Mouse (Mus musculus): ENCODE measurements at regions not wholly inside any gene's neighbourhood (a gene's known extent, or its start where the extent isn't known, plus 50 kb on each side); places are given as distances from the start of the nearest gene placed in this dataset.

DNA sequence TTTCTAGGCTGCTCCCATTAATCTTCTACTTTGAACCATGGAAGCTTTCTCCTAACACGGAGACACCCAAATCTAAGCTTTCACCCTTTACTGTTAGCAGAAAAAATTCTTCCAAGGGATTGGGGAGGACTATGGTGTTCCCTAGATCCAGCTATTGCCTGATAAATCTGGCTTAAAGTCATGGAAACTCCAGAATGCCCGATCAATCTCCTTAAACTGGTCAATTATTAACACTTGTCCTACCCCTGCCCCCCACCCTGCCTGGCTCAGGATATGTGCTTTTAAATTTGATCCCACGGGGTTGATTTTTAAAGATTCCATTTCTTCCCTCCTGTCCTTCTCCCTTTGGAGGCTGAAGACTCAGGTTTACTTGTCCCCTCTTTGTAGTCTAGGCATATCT, 149.9 kb downstream of the Akr1d1 start:
- TF ChIP-seq PAX5 (IDR thresholded peaks at IDR 0.05; ENCODE audit: low read length) (no peak), MAX (IDR thresholded peaks at IDR 0.05; ENCODE audit: low read length) (no peak), ELF1 (IDR thresholded peaks at IDR 0.05; ENCODE audit: low read depth, low read length) (no peak), USF2 (conservative IDR thresholded peaks at IDR 0.05; ENCODE audit: low read depth, low read length) (no peak), POLR2A (IDR thresholded peaks at IDR 0.05; ENCODE audit: low read depth, low read length) (no peak), CTCF (conservative IDR thresholded peaks at IDR 0.05 in 1 of 2, IDR thresholded peaks at IDR 0.05 in 1 of 2; ENCODE audit: low read depth in 2 of 2, low read length in 2 of 2) (no peak), HCFC1 (IDR thresholded peaks at IDR 0.05; ENCODE audit: low read depth, low read length) (no peak), MXI1 (IDR thresholded peaks at IDR 0.05; ENCODE audit: low read depth, low read length) (no peak), ZNF384 (IDR thresholded peaks at IDR 0.05; ENCODE audit: low read depth, low read length) (no peak), MAFK (IDR thresholded peaks at IDR 0.05; ENCODE audit: insufficient replicate concordance, low read length) (no peak), TBP (conservative IDR thresholded peaks at IDR 0.05; ENCODE audit: low read depth, low read length) (no peak), ZC3H11A (IDR thresholded peaks at IDR 0.05; ENCODE audit: low read depth, low read length) (no peak), KAT2A (IDR thresholded peaks at IDR 0.05; ENCODE audit: insufficient replicate concordance, low read length) (no peak), CHD2 (IDR thresholded peaks at IDR 0.05; ENCODE audit: low read length) (no peak)
